Mouse (Mus musculus) lung, embryonic 16.5 days (tissue): Measurements from ENCODE around the gene Pip4k2b. TPM values are rescaled to one million over a fixed set of nuclear protein-coding genes. Genes with fewer than 3 reads are reported as not detected.
"Not testable (repeated sequence)": the region's sequence is repeated elsewhere in the genome, so short reads cannot be mapped to it uniquely, and the experiment has no call there.

Experiments
- ATAC-seq: fragments of 200-750 bp; cut with Nextera tagmentation; 2 replicates; pipeline ENCODE4 v1.8.0; 2017; ENCODE audit warnings: low read depth, mild to moderate bottlenecking, moderate library complexity
- H3K27ac ChIP-seq: fragments of 300-500 bp; sonication (generic); 2 replicates; pipeline ENCODE4 v1.5.1; 2014; ENCODE audit warnings: mild to moderate bottlenecking, control low read depth, low read length
- H3K27me3 ChIP-seq: fragments of 300-500 bp; sonication (generic); 2 replicates; pipeline ENCODE4 v1.6.1; 2014; ENCODE audit warnings: low read depth, low read length, mixed read lengths; ENCODE audit not compliant: control insufficient read depth, insufficient read depth
- H3K36me3 ChIP-seq: fragments of 300-500 bp; sonication (generic); 2 replicates; pipeline ENCODE4 v1.6.1; 2014; ENCODE audit warnings: low read length; ENCODE audit not compliant: control insufficient read depth, insufficient read depth
- H3K4me1 ChIP-seq: fragments of 300-500 bp; sonication (generic); replicated peaks from 2 replicates; pipeline ENCODE4 v1.6.1; 2014; ENCODE audit warnings: low read length, mixed read lengths; ENCODE audit not compliant: control insufficient read depth, insufficient read depth
- H3K4me2 ChIP-seq: fragments of 300-500 bp; sonication (generic); 2 replicates; pipeline ENCODE4 v1.6.1; 2014; ENCODE audit warnings: low read depth, low read length, control low read depth
- H3K4me3 ChIP-seq: fragments of 300-500 bp; sonication (generic); 2 replicates; pipeline ENCODE4 v1.5.1; 2014; ENCODE audit warnings: mild to moderate bottlenecking, low read length, control low read depth
- H3K9ac ChIP-seq: fragments of 300-500 bp; sonication (generic); 2 replicates; pipeline ENCODE4 v1.6.1; 2014; ENCODE audit warnings: low read length, control low read depth
- H3K9me3 ChIP-seq: fragments of 300-500 bp; sonication (generic); 2 replicates; pipeline ENCODE4 v1.6.1; 2016; ENCODE audit warnings: low read length; ENCODE audit not compliant: control insufficient read depth
- WGBS: fragments of 180-500 bp; shearing (Covaris S2); extraction: QIAGEN DNeasy Blood & Tissue Kit; methylation state at CpG from one replicate; pipeline ENCODE4 v1.1.7; 2014; 5-methylcytosine and 5-hydroxymethylcytosine counted together
- polyA plus RNA-seq: library from polyadenylated mRNA; unstranded; fragments of >200 nt; fragmentation: Nextera tagmentation; extraction: Ambion mirVana; gene quantifications from 2 replicates; pipeline ENCODE4 v1.2.1, GENCODE M21; 2015

The Pip4k2b gene
- polyA plus RNA-seq, 1 experiment from 2014 or later, result 1.3 TPM

GRCm38 (mm10) chr11:97743423-97743822 lies 1.1 kb downstream of the Pip4k2b start:
- H3K36me3 ChIP-seq, result peaks cover 13% of the 10 kb centered on the region
- peak overlapping the region; percentile 84; the same call in 1 of the 2 replicates for H3K27ac ChIP-seq
- peak overlapping the region; percentile 80 for H3K4me2 ChIP-seq
- no peaks in the 10 kb centered on the region for H3K9me3 ChIP-seq
- 10% methylated on average over 9 of the region's 9 CpGs for WGBS
- peak overlapping the region; percentile 78 for H3K9ac ChIP-seq
- peak overlapping the region; percentile 86 for H3K4me3 ChIP-seq
- no peaks in the 10 kb centered on the region for H3K27me3 ChIP-seq
- no peak for ATAC-seq
- peaks cover 15% of the 10 kb centered on the region for H3K4me1 ChIP-seq

GRCm38 (mm10) chr11:97742591-97742990 lies 1.9 kb downstream of the Pip4k2b start:
- Histone ChIP-seq H3K36me3 (peaks cover 9% of the 10 kb centered on the region), H3K4me2 (peak overlapping the region; percentile 80), H3K4me3 (peak overlapping the region; percentile 86; the same call in 1 of the 2 replicates), H3K27me3 (no peaks in the 10 kb centered on the region), H3K27ac (no peak overlapping the region), H3K4me1 (peaks cover 15% of the 10 kb centered on the region), H3K9ac (peak overlapping the region; percentile 78), H3K9me3 (no peaks in the 10 kb centered on the region)
- no peak for ATAC-seq
- WGBS, result 83% methylated on average over 9 of the region's 9 CpGs

GRCm38 (mm10) chr11:97742157-97742556 lies 2.3 kb downstream of the Pip4k2b start:
- 89% methylated on average over 5 of the region's 5 CpGs for WGBS
- no peak overlapping the region for H3K4me2 ChIP-seq
- no peaks in the 10 kb centered on the region for H3K9me3 ChIP-seq
- no peak for ATAC-seq
- H3K36me3 ChIP-seq, result peaks cover 5% of the 10 kb centered on the region; the same call in 1 of the 2 replicates
- no peak overlapping the region for H3K27ac ChIP-seq
- H3K4me1 ChIP-seq, result peaks cover 15% of the 10 kb centered on the region
- H3K4me3 ChIP-seq, result no peak overlapping the region
- H3K27me3 ChIP-seq, result no peaks in the 10 kb centered on the region
- H3K9ac ChIP-seq, result peak overlapping the region; percentile 32; the same call in 1 of the 2 replicates

GRCm38 (mm10) chr11:97740190-97740589 lies 4.3 kb downstream of the Pip4k2b start:
- H3K9ac ChIP-seq, result peak overlapping the region; percentile 14; the same call in 1 of the 2 replicates
- peak overlapping the region; percentile 26; the same call in 1 of the 2 replicates for H3K4me2 ChIP-seq
- no peaks in the 10 kb centered on the region for H3K9me3 ChIP-seq
- H3K4me3 ChIP-seq, result no peak overlapping the region
- no peaks in the 10 kb centered on the region for H3K27me3 ChIP-seq
- H3K36me3 ChIP-seq, result 0 out of 2 replicates have a peak, but pooled peaks cover 4% of the 10 kb centered on the region
- WGBS, result 55% methylated on average over 7 of the region's 7 CpGs
- no peak for ATAC-seq
- peaks cover 15% of the 10 kb centered on the region for H3K4me1 ChIP-seq
- H3K27ac ChIP-seq, result peak overlapping the region; percentile 21; the same call in 1 of the 2 replicates

- Histone ChIP-seq H3K9ac (no peak overlapping the region), H3K36me3 (0 out of 2 replicates have a peak, but pooled peaks cover 4% of the 10 kb centered on the region), H3K9me3 (no peaks in the 10 kb centered on the region), H3K4me1 (peaks cover 15% of the 10 kb centered on the region), H3K27ac (no peak overlapping the region), H3K4me3 (no peak overlapping the region), H3K27me3 (no peaks in the 10 kb centered on the region), H3K4me2 (no peak overlapping the region)
- no peak for ATAC-seq
- WGBS, result 80% methylated on average over 3 of the region's 3 CpGs
Observed at GRCm38 (mm10) chr11:97739155-97739554, 5.3 kb downstream of the Pip4k2b start.

- H3K4me2 ChIP-seq, result no peak overlapping the region
- no peaks in the 10 kb centered on the region for H3K27me3 ChIP-seq
- H3K36me3 ChIP-seq, result 0 out of 2 replicates have a peak, but pooled peaks cover 4% of the 10 kb centered on the region
- no peak for ATAC-seq
- peaks cover 15% of the 10 kb centered on the region for H3K4me1 ChIP-seq
- H3K27ac ChIP-seq, result no peak overlapping the region
- H3K9me3 ChIP-seq, result no peaks in the 10 kb centered on the region
- H3K4me3 ChIP-seq, result no peak overlapping the region
- no peak overlapping the region for H3K9ac ChIP-seq
- 55% methylated on average over 6 of the region's 6 CpGs for WGBS
Observed at GRCm38 (mm10) chr11:97738703-97739102, 5.8 kb downstream of the Pip4k2b start.

GRCm38 (mm10) chr11:97737600-97737999 lies 6.9 kb downstream of the Pip4k2b start:
- H3K9me3 ChIP-seq, result no peaks in the 10 kb centered on the region
- ATAC-seq, result no peak
- no peak overlapping the region for H3K27ac ChIP-seq
- H3K4me3 ChIP-seq, result no peak overlapping the region
- H3K27me3 ChIP-seq, result no peaks in the 10 kb centered on the region
- H3K4me1 ChIP-seq, result peaks cover 5% of the 10 kb centered on the region; the same call in 1 of the 2 replicates
- 0 out of 2 replicates have a peak, but pooled peaks cover 4% of the 10 kb centered on the region for H3K36me3 ChIP-seq
- no peak overlapping the region for H3K4me2 ChIP-seq
- WGBS, result 60% methylated on average over 4 of the region's 4 CpGs
- no peak overlapping the region for H3K9ac ChIP-seq

- WGBS, result 87% methylated on average over 5 of the region's 5 CpGs
Observed at GRCm38 (mm10) chr11:97736645-97737044, 7.9 kb downstream of the Pip4k2b start.

GRCm38 (mm10) chr11:97734810-97735209 lies 9.7 kb downstream of the Pip4k2b start:
- not testable (repeated sequence) for ATAC-seq, H3K36me3 ChIP-seq

More at GRCm38 (mm10) chr11:97736645-97737044, 7.9 kb downstream of the Pip4k2b start:
- Histone ChIP-seq H3K36me3 (peaks cover 6% of the 10 kb centered on the region; the same call in 1 of the 2 replicates), H3K9ac (no peak overlapping the region), H3K27me3 (no peaks in the 10 kb centered on the region), H3K4me1 (no peaks in the 10 kb centered on the region), H3K4me2 (no peak overlapping the region), H3K27ac (no peak overlapping the region), H3K4me3 (no peak overlapping the region), H3K9me3 (no peaks in the 10 kb centered on the region)
- ATAC-seq, result no peak

More at GRCm38 (mm10) chr11:97734810-97735209, 9.7 kb downstream of the Pip4k2b start:
- not testable (repeated sequence) for H3K4me1 ChIP-seq, H3K4me2 ChIP-seq, H3K9ac ChIP-seq, H3K4me3 ChIP-seq, H3K27ac ChIP-seq, H3K27me3 ChIP-seq, H3K9me3 ChIP-seq
- 76% methylated on average over 5 of the region's 5 CpGs for WGBS
